Mouse (Mus musculus) limb, embryonic 11.5 days (tissue): Measurements from ENCODE around the gene Gtf2f1. TPM values are rescaled to one million over a fixed set of nuclear protein-coding genes. Genes with fewer than 3 reads are reported as not detected.

Experiments
- ATAC-seq: fragments of 200-750 bp; cut with Nextera tagmentation; 2 replicates; pipeline ENCODE4 v1.8.0; 2017; ENCODE audit warnings: low read depth; ENCODE audit not compliant: insufficient number of reproducible peaks, low FRiP score, low TSS enrichment
- DNase-seq: peaks from one replicate; pipeline ENCODE4 v3.0.0-alpha.2; 2015; ENCODE audit warnings: low spot score
- H3K27ac ChIP-seq: fragments of 300-500 bp; sonication (generic); replicated peaks from 2 replicates; pipeline ENCODE4 v1.5.1; 2014; ENCODE audit warnings: low read depth, mild to moderate bottlenecking, low read length
- H3K27me3 ChIP-seq: fragments of 300-500 bp; sonication (generic); 2 replicates; pipeline ENCODE4 v1.6.1; 2014; ENCODE audit warnings: mild to moderate bottlenecking, low read length, mixed read lengths; ENCODE audit not compliant: control insufficient read depth, insufficient read depth
- H3K36me3 ChIP-seq: fragments of 300-500 bp; sonication (generic); 2 replicates; pipeline ENCODE4 v1.6.1; 2014; ENCODE audit warnings: mild to moderate bottlenecking, low read length, moderate library complexity, mixed read lengths; ENCODE audit not compliant: control insufficient read depth, insufficient read depth
- H3K4me1 ChIP-seq: fragments of 300-500 bp; sonication (generic); 2 replicates; pipeline ENCODE4 v1.6.1; 2014; ENCODE audit warnings: low read length, mixed read lengths; ENCODE audit not compliant: control insufficient read depth, insufficient read depth
- H3K4me2 ChIP-seq: fragments of 300-500 bp; sonication (generic); 2 replicates; pipeline ENCODE4 v1.6.1; 2014; ENCODE audit warnings: low read depth, mild to moderate bottlenecking, moderate library complexity; ENCODE audit not compliant: severe bottlenecking
- H3K4me3 ChIP-seq: fragments of 300-500 bp; sonication (generic); 2 replicates; pipeline ENCODE4 v1.5.1; 2014; ENCODE audit warnings: low read depth, low read length
- H3K9ac ChIP-seq: fragments of 300-500 bp; sonication (generic); 2 replicates; pipeline ENCODE4 v1.6.1; 2014; ENCODE audit warnings: mild to moderate bottlenecking, low read length
- H3K9me3 ChIP-seq: fragments of 300-500 bp; sonication (generic); 2 replicates; pipeline ENCODE4 v1.6.1; 2016; ENCODE audit warnings: low read length; ENCODE audit not compliant: control insufficient read depth
- WGBS: fragments of 180-500 bp; shearing (Covaris S2); extraction: QIAGEN DNeasy Blood & Tissue Kit; methylation state at CpG from one replicate; pipeline ENCODE4 v1.1.7; 2014; 5-methylcytosine and 5-hydroxymethylcytosine counted together
- polyA plus RNA-seq: library from polyadenylated mRNA; unstranded; fragments of >200 nt; fragmentation: Nextera tagmentation; extraction: Ambion mirVana; gene quantifications from 2 replicates; pipeline ENCODE4 v1.2.1, GENCODE M21; 2014

The Gtf2f1 gene
- polyA plus RNA-seq, 1 experiment from 2014 or later, result 76.6 TPM

DNA sequence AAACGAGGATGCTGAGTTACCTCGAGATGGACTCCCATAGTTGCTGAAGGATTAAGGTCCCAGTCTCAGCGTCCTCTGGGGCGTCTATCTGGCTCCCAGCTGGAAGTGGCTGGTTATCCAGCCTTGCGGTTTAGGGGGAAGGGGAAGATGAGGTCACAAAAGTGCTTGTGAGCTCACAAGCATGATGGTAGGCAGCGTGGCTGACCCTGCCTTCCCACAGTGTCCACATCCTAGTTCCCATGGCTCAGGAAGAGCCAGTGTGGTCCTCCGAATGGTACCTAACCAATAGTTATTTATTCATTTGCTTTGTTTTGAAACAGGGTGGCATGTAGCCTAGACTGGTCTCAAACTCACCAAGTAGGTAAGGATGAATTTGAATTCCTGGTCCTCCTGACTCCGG lies 30.5 kb upstream of the Gtf2f1 start, which contains the start of gene Slc25a41:
TSS of gene Slc25a41 (minus strand) at position 101 of the 400 bp plus-strand sequence.
- 76% methylated on average over 8 of the region's 8 CpGs for WGBS
- Histone ChIP-seq H3K9me3 (no peaks in the 10 kb centered on the region), H3K9ac (no peak within 1 kb of the TSS), H3K4me2 (no peak within 1 kb of the TSS), H3K36me3 (no peaks in the 10 kb centered on the region), H3K27ac (no peak within 1 kb of the TSS), H3K4me1 (no peaks in the 10 kb centered on the region), H3K27me3 (peaks cover 8% of the 10 kb centered on the region; the same call in 1 of the 2 replicates), H3K4me3 (no peak within 1 kb of the TSS)
- ATAC-seq (no peak), DNase-seq (no peak)

DNA sequence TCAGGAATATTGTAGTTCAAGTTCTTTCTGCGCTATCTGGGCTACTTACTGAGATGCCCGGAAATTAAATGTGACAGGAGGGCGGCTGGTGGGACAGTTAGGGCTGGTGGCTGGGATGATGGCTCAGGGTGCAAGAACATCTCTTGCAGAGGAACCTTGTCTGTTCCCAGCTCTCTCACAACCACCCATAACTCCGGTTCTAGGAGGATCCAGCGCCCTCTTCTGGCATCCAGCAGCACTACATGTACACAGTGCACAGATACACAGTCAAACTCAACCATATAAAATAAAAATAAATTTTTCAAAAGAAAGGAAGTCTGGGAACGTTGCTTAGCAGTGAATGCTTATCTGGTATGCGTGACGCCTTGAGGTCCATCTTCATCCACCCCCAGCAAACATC lies 27.9 kb upstream of the Gtf2f1 start:
- no peak for ATAC-seq
- DNase-seq, result no peak
- H3K27me3 ChIP-seq, result peaks cover 8% of the 10 kb centered on the region; the same call in 1 of the 2 replicates
- H3K27ac ChIP-seq, result no peak overlapping the region
- 39% methylated on average over 8 of the region's 8 CpGs for WGBS
- H3K36me3 ChIP-seq, result no peaks in the 10 kb centered on the region
- H3K4me3 ChIP-seq, result no peak overlapping the region
- no peak overlapping the region for H3K4me2 ChIP-seq
- no peak overlapping the region for H3K9ac ChIP-seq
- no peaks in the 10 kb centered on the region for H3K9me3 ChIP-seq
- H3K4me1 ChIP-seq, result no peaks in the 10 kb centered on the region

DNA sequence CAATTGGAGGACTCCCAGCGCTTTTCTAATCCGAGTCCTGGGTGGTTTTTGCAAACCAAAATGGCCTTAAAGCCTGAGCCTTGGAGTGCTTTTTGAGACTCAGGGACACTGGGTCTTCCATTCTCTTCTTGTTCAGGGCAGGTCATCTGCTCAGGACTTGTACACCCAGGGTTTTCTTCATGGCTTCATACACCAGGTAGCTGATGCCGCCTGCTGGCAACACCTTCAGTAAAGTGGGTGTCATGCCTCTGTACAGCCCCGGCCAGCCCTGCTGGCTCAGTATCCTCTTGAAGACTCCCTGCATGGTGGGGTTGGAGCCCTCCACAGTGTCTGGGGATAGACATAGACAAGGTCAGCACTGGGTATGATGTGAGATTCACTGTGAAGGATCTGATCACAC lies 21.8 kb upstream of the Gtf2f1 start:
- no peak overlapping the region for H3K4me2 ChIP-seq
- 85% methylated on average over 4 of the region's 4 CpGs for WGBS
- H3K9ac ChIP-seq, result no peak overlapping the region
- ATAC-seq (no peak), DNase-seq (no peak)
- no peaks in the 10 kb centered on the region for H3K27me3 ChIP-seq
- no peaks in the 10 kb centered on the region for H3K9me3 ChIP-seq
- H3K27ac ChIP-seq, result no peak overlapping the region
- H3K4me3 ChIP-seq, result no peak overlapping the region
- peaks cover 8% of the 10 kb centered on the region for H3K4me1 ChIP-seq
- H3K36me3 ChIP-seq, result peaks cover 7% of the 10 kb centered on the region; the same call in 1 of the 2 replicates

DNA sequence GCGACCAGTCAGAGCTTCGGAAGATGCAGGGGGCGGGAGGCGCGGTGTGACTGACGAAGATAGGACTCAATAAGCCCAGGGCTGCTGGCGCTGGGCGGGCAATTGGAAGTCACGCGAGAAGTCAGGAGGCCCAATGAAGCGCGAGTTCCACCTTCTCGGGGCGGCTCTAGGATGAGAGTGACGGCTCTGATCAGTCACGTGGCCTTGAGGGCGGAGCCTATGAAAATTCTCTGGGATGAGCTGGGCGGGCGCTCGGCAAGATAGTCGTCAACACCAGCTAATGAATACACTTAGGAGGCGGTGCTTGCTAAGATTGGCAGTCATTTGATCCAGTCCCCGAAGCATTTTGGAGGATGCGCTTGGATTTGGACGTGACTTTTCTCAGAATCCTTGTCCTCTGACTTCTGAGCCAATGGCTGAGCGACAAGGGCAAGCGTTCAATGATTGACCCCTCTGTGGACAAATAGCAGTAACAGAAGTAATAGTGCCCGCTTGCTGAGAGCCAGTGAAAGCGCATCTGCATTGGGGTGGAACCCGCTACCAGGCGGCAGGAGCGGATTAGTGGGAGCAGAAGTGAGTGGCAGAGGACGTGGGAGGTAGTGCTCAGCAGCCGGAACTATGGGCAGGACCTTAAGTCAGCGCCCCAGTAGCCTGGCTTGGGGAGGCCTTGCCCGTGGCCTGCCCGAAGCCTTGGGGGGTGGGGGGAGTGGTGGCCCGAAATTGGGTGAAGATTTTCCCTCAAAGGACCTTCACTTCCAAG lies 20.8 kb upstream of the Gtf2f1 start:
- peak overlapping the region; percentile 24; the same call in 1 of the 2 replicates for H3K9ac ChIP-seq
- WGBS, result 1% methylated on average over 38 of the region's 38 CpGs
- H3K4me3 ChIP-seq, result peak overlapping the region; percentile 75

DNA sequence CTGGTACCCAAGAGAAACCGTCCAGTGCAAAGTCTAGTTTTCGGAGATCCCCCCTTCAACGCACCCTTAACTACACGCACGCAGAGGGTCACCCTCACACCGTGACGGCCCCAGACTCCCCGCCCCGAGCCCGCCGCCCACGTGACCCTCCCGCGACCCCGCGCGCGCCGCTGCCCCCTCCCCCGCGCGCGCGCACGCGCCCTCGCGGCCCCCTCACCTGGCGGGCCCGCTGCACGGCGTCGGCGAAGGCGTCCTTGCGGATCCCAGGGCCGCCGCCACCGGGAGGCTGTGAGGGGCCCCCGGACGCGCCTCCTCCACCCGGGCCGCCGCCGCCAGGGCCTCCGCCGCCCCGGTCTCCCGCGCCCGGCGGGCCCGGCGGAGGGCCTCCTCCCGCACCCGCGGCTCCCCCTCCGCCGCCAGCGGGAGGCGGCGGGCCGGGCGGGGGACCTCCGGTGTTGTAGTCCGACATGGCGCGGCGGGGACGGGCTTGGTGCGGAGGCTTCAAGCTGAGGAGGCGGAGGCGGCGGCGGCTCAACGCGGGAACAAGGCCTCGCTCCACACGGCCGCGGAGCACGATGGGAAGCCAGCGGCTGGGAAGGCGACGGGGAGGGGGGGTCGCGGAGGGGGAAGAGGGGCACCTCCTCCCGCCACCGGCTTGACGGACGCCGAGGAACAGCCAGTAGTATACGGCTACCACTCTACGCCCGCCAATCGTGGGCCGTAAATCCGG lies 20.0 kb upstream of the Gtf2f1 start, which contains the start of gene Khsrp:
TSS of gene Khsrp (minus strand) at position 592 of the 730 bp plus-strand sequence.
- Histone ChIP-seq H3K27ac (peak within 1 kb of the TSS; percentile 91), H3K9me3 (no peaks in the 10 kb centered on the region), H3K27me3 (no peaks in the 10 kb centered on the region), H3K4me1 (peaks cover 8% of the 10 kb centered on the region), H3K4me2 (peak within 1 kb of the TSS; percentile 97), H3K36me3 (peaks cover 15% of the 10 kb centered on the region; the same call in 1 of the 2 replicates), H3K4me3 (peak within 1 kb of the TSS; percentile 75), H3K9ac (peak within 1 kb of the TSS; percentile 99)
- DNase-seq (peak; percentile 69), ATAC-seq (no peak)
- under 1% methylated on average over 89 of the region's 99 CpGs for WGBS

More for the DNA sequence above, 20.8 kb upstream of the Gtf2f1 start:
- Histone ChIP-seq H3K27ac (0 out of 2 replicates have a peak overlapping the region, but pooled peaks have one; percentile 25), H3K4me1 (peaks cover 8% of the 10 kb centered on the region), H3K27me3 (no peaks in the 10 kb centered on the region), H3K36me3 (peaks cover 12% of the 10 kb centered on the region; the same call in 1 of the 2 replicates), H3K4me2 (peak overlapping the region; percentile 44), H3K9me3 (no peaks in the 10 kb centered on the region)
- peak; percentile 96 for ATAC-seq
- peak; percentile 98 for DNase-seq

DNA sequence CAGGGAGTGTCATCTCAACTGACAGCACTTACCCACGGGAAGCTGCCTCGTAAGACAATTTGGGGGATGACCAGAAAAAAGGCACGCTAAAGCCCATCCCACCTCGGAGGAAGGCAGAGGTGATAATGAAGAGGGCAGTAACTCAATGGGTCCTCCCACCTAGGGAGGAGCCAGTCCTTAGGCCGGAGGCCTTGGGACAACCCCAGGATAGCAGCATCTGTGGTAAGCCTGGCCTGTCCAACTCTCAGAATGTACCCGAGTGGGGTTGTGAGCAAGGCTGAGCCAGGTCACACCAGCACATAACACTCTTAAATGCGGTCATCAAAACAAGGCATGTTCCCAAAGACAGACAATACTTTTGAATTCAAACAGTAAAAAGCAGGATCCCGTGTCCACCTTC lies 18.6 kb upstream of the Gtf2f1 start:
- H3K4me1 ChIP-seq, result peaks cover 8% of the 10 kb centered on the region
- peak overlapping the region; percentile 75 for H3K4me3 ChIP-seq
- peaks cover 28% of the 10 kb centered on the region for H3K36me3 ChIP-seq
- ATAC-seq (no peak), DNase-seq (no peak)
- H3K9me3 ChIP-seq, result no peaks in the 10 kb centered on the region
- no peak overlapping the region for H3K27ac ChIP-seq
- WGBS, result 39% methylated on average over 8 of the region's 8 CpGs
- no peaks in the 10 kb centered on the region for H3K27me3 ChIP-seq
- peak overlapping the region; percentile 97 for H3K4me2 ChIP-seq
- no peak overlapping the region for H3K9ac ChIP-seq

DNA sequence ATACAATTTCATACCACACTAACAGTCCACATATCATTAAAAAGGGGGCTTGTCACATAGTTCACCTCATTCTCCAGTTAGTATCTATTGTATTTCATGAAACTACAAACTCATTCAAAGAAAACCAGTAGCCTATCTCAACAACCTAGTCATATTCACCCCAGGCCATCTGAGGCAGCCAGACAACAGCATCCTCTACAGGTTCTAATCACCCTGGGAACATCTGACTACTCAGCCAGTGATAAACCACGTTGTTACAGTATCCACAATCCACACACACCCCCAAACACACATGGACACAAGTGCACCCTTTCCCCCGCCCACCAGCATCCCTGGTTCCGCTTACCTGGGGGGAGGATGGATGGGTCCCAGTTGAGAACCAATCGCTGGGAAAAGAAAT lies 16.4 kb upstream of the Gtf2f1 start:
- Histone ChIP-seq H3K27ac (no peak overlapping the region), H3K9ac (no peak overlapping the region), H3K36me3 (peaks cover 47% of the 10 kb centered on the region), H3K9me3 (no peaks in the 10 kb centered on the region), H3K4me2 (no peak overlapping the region), H3K4me1 (peaks cover 8% of the 10 kb centered on the region), H3K27me3 (no peaks in the 10 kb centered on the region), H3K4me3 (no peak overlapping the region)
- no peak for DNase-seq
- 88% methylated on average over 4 of the region's 4 CpGs for WGBS
- no peak for ATAC-seq

DNA sequence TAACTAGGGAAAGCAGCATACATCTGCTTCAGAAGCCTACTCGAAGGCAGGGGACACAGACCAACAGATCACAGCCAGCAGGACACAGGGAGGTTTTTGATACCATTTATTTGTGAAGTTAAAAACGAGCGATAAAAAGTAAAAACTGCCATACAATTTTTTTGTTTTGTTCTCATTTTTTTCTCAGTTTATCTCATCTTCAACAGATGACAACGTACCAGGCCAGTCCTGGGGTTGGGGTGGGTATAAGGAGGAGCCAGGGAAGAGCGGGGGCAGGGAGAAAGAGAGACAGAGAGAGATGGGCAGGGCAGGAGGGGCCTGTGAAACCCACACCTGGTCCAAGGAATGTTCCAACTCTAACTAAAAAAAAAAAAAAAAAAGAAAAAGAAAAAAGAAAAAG lies 9.9 kb upstream of the Gtf2f1 start:
- no peaks in the 10 kb centered on the region for H3K27me3 ChIP-seq
- no peaks in the 10 kb centered on the region for H3K9me3 ChIP-seq
- no peak overlapping the region for H3K27ac ChIP-seq
- H3K4me1 ChIP-seq, result no peaks in the 10 kb centered on the region
- no peak overlapping the region for H3K4me2 ChIP-seq
- H3K4me3 ChIP-seq, result no peak overlapping the region
- ATAC-seq, result no peak
- DNase-seq, result no peak
- H3K36me3 ChIP-seq, result peaks cover 50% of the 10 kb centered on the region
- WGBS, result 93% methylated on average over 5 of the region's 5 CpGs
- no peak overlapping the region for H3K9ac ChIP-seq
